Mouse (Mus musculus) forebrain, embryonic 13.5 days (tissue): ENCODE measurements around the gene Rnf169. TPM values are rescaled to one million over a fixed set of nuclear protein-coding genes. Genes with fewer than 3 reads are reported as not detected.

ENCODE experiments used
- ATAC-seq: fragments of 200-750 bp; cut with Nextera tagmentation; 2 replicates; pipeline ENCODE4 v1.8.0; 2017
- H3K27ac ChIP-seq: fragments of 300-500 bp; sonication (generic); 2 replicates; pipeline ENCODE4 v1.5.1; 2015; ENCODE audit warnings: inconsistent platforms, mild to moderate bottlenecking, moderate library complexity
- H3K27me3 ChIP-seq: fragments of 300-500 bp; sonication (generic); 2 replicates; pipeline ENCODE4 v1.6.1; 2015; ENCODE audit warnings: mild to moderate bottlenecking, inconsistent platforms
- H3K36me3 ChIP-seq: fragments of 300-500 bp; sonication (generic); 2 replicates; pipeline ENCODE4 v1.6.1; 2015; ENCODE audit warnings: mild to moderate bottlenecking, inconsistent platforms; ENCODE audit not compliant: poor library complexity, severe bottlenecking
- H3K4me1 ChIP-seq: fragments of 300-500 bp; sonication (generic); 2 replicates; pipeline ENCODE4 v1.6.1; 2015; ENCODE audit warnings: inconsistent platforms
- H3K4me2 ChIP-seq: fragments of 300-500 bp; sonication (generic); 2 replicates; pipeline ENCODE4 v1.6.1; 2015; ENCODE audit warnings: inconsistent platforms, mild to moderate bottlenecking, moderate library complexity
- H3K4me3 ChIP-seq: fragments of 300-500 bp; sonication (generic); 2 replicates; pipeline ENCODE4 v1.5.1; 2015; ENCODE audit warnings: mild to moderate bottlenecking, inconsistent platforms
- H3K9ac ChIP-seq: fragments of 300-500 bp; sonication (generic); 2 replicates; pipeline ENCODE4 v1.6.1; 2015; ENCODE audit warnings: mild to moderate bottlenecking, inconsistent platforms
- H3K9me3 ChIP-seq: fragments of 300-500 bp; sonication (generic); replicated peaks from 2 replicates; pipeline ENCODE4 v1.6.1; 2016; ENCODE audit warnings: inconsistent platforms
- WGBS: fragments of 180-500 bp; shearing (Covaris S2); methylation state at CpG from one replicate; pipeline ENCODE4 v1.1.7; 2015; 5-methylcytosine and 5-hydroxymethylcytosine counted together
- polyA plus RNA-seq: library from polyadenylated mRNA; unstranded; fragments of >200 nt; fragmentation: Nextera tagmentation; extraction: Ambion mirVana; gene quantifications from 2 replicates; pipeline ENCODE4 v1.2.1, GENCODE M21; 2015

The Rnf169 gene
- polyA plus RNA-seq, 1 experiment from 2014 or later = 3.8 TPM

- Histone ChIP-seq H3K9ac (no peak overlapping the region), H3K9me3 (no peaks in the 10 kb centered on the region), H3K4me3 (no peak overlapping the region), H3K27me3 (no peaks in the 10 kb centered on the region), H3K27ac (no peak overlapping the region), H3K4me1 (no peaks in the 10 kb centered on the region), H3K4me2 (no peak overlapping the region), H3K36me3 (peaks cover 60% of the 10 kb centered on the region)
- no peak for ATAC-seq
- 76% methylated on average over 10 of the region's 10 CpGs for WGBS
These were observed 53.1 kb downstream of the Rnf169 start for GRCm38 (mm10) chr7:99926916-99927714.

GRCm38 (mm10) chr7:99920416-99920815 is 59.8 kb downstream of the Rnf169 start:
- 92% methylated on average over 2 of the region's 2 CpGs for WGBS
- H3K4me3 ChIP-seq = no peak overlapping the region
- H3K36me3 ChIP-seq = peaks cover 35% of the 10 kb centered on the region
- H3K9ac ChIP-seq = no peak overlapping the region
- no peak overlapping the region for H3K27ac ChIP-seq
- H3K9me3 ChIP-seq = no peaks in the 10 kb centered on the region
- no peak for ATAC-seq
- H3K27me3 ChIP-seq = peaks cover 29% of the 10 kb centered on the region
- no peak overlapping the region for H3K4me2 ChIP-seq
- peaks cover 19% of the 10 kb centered on the region for H3K4me1 ChIP-seq

- ATAC-seq = no peak
- H3K9me3 ChIP-seq = no peaks in the 10 kb centered on the region
- no peak overlapping the region for H3K4me2 ChIP-seq
- WGBS = 94% methylated on average over 6 of the region's 6 CpGs
- peaks cover 29% of the 10 kb centered on the region for H3K27me3 ChIP-seq
- no peak overlapping the region for H3K9ac ChIP-seq
- no peak overlapping the region for H3K27ac ChIP-seq
- no peak overlapping the region for H3K4me3 ChIP-seq
- peaks cover 31% of the 10 kb centered on the region for H3K36me3 ChIP-seq
- H3K4me1 ChIP-seq = peaks cover 19% of the 10 kb centered on the region
These were observed 60.3 kb downstream of the Rnf169 start for GRCm38 (mm10) chr7:99919971-99920370.

- Histone ChIP-seq H3K9me3 (no peaks in the 10 kb centered on the region), H3K36me3 (peaks cover 23% of the 10 kb centered on the region), H3K27ac (no peak overlapping the region), H3K4me3 (no peak overlapping the region), H3K9ac (no peak overlapping the region), H3K27me3 (peaks cover 29% of the 10 kb centered on the region), H3K4me2 (no peak overlapping the region), H3K4me1 (peaks cover 19% of the 10 kb centered on the region)
- 98% methylated on average over 2 of the region's 2 CpGs for WGBS
- ATAC-seq = no peak
These were observed 61.1 kb downstream of the Rnf169 start for GRCm38 (mm10) chr7:99919164-99919563.

- H3K27me3 ChIP-seq = peaks cover 29% of the 10 kb centered on the region
- peak overlapping the region; percentile 63 for H3K9ac ChIP-seq
- peak overlapping the region; percentile 31 for H3K4me3 ChIP-seq
- peak overlapping the region; percentile 74 for H3K4me2 ChIP-seq
- 2% methylated on average over 36 of the region's 36 CpGs for WGBS
- H3K36me3 ChIP-seq = peaks cover 6% of the 10 kb centered on the region; the same call in 1 of the 2 replicates
- ATAC-seq = peak; percentile 61
- no peaks in the 10 kb centered on the region for H3K9me3 ChIP-seq
- peaks cover 19% of the 10 kb centered on the region for H3K4me1 ChIP-seq
- H3K27ac ChIP-seq = no peak overlapping the region
These were observed 62.9 kb downstream of the Rnf169 start for GRCm38 (mm10) chr7:99917320-99917844.

GRCm38 (mm10) chr7:99916741-99917319 is 63.4 kb downstream of the Rnf169 start:
- peak; percentile 52 for ATAC-seq
- Histone ChIP-seq H3K4me2 (peak overlapping the region; percentile 74), H3K36me3 (0 out of 2 replicates have a peak, but pooled peaks cover 6% of the 10 kb centered on the region), H3K27ac (no peak overlapping the region), H3K9ac (peak overlapping the region; percentile 63), H3K4me3 (peak overlapping the region; percentile 31), H3K4me1 (peaks cover 19% of the 10 kb centered on the region), H3K27me3 (peaks cover 29% of the 10 kb centered on the region), H3K9me3 (no peaks in the 10 kb centered on the region)
- 8% methylated on average over 22 of the region's 22 CpGs for WGBS

- H3K4me2 ChIP-seq = no peak overlapping the region
- WGBS = 67% methylated on average over 2 of the region's 2 CpGs
- no peak overlapping the region for H3K4me3 ChIP-seq
- H3K36me3 ChIP-seq = 0 out of 2 replicates have a peak, but pooled peaks cover 6% of the 10 kb centered on the region
- peaks cover 19% of the 10 kb centered on the region for H3K4me1 ChIP-seq
- no peaks in the 10 kb centered on the region for H3K9me3 ChIP-seq
- H3K27ac ChIP-seq = no peak overlapping the region
- no peak for ATAC-seq
- peaks cover 29% of the 10 kb centered on the region for H3K27me3 ChIP-seq
- no peak overlapping the region for H3K9ac ChIP-seq
These were observed 64.7 kb downstream of the Rnf169 start for GRCm38 (mm10) chr7:99915511-99915910.

- Histone ChIP-seq H3K4me3 (no peak overlapping the region), H3K27ac (no peak overlapping the region), H3K9ac (no peak overlapping the region), H3K36me3 (no peaks in the 10 kb centered on the region), H3K27me3 (peaks cover 29% of the 10 kb centered on the region), H3K4me1 (peaks cover 19% of the 10 kb centered on the region), H3K4me2 (no peak overlapping the region), H3K9me3 (no peaks in the 10 kb centered on the region)
- 88% methylated on average over 10 of the region's 10 CpGs for WGBS
- no peak for ATAC-seq
These were observed 65.9 kb downstream of the Rnf169 start for GRCm38 (mm10) chr7:99914316-99914715.

GRCm38 (mm10) chr7:99911038-99911437 is 69.2 kb downstream of the Rnf169 start:
- 76% methylated on average over 5 of the region's 5 CpGs for WGBS
- no peak for ATAC-seq
- H3K36me3 ChIP-seq = no peaks in the 10 kb centered on the region
- H3K9ac ChIP-seq = no peak overlapping the region
- H3K9me3 ChIP-seq = no peaks in the 10 kb centered on the region
- no peaks in the 10 kb centered on the region for H3K4me1 ChIP-seq
- peaks cover 2% of the 10 kb centered on the region; the same call in 1 of the 2 replicates for H3K27me3 ChIP-seq
- no peak overlapping the region for H3K4me2 ChIP-seq
- no peak overlapping the region for H3K4me3 ChIP-seq
- no peak overlapping the region for H3K27ac ChIP-seq

GRCm38 (mm10) chr7:99907463-99907862 is 72.8 kb downstream of the Rnf169 start:
- 89% methylated on average over 3 of the region's 3 CpGs for WGBS
- Histone ChIP-seq H3K4me2 (no peak overlapping the region), H3K9me3 (no peaks in the 10 kb centered on the region), H3K36me3 (no peaks in the 10 kb centered on the region), H3K4me3 (no peak overlapping the region), H3K4me1 (no peaks in the 10 kb centered on the region), H3K27me3 (no peaks in the 10 kb centered on the region), H3K27ac (no peak overlapping the region), H3K9ac (no peak overlapping the region)
- no peak for ATAC-seq

GRCm38 (mm10) chr7:99906346-99906745 is 73.9 kb downstream of the Rnf169 start:
- WGBS = 83% methylated on average over 3 of the region's 3 CpGs
- ATAC-seq = no peak
- H3K9ac ChIP-seq = no peak overlapping the region
- H3K27me3 ChIP-seq = no peaks in the 10 kb centered on the region
- H3K27ac ChIP-seq = no peak overlapping the region
- no peak overlapping the region for H3K4me2 ChIP-seq
- H3K4me3 ChIP-seq = no peak overlapping the region
- H3K4me1 ChIP-seq = no peaks in the 10 kb centered on the region
- no peaks in the 10 kb centered on the region for H3K36me3 ChIP-seq
- H3K9me3 ChIP-seq = no peaks in the 10 kb centered on the region

- Histone ChIP-seq H3K4me3 (no peak overlapping the region), H3K36me3 (no peaks in the 10 kb centered on the region), H3K4me1 (no peaks in the 10 kb centered on the region), H3K9ac (no peak overlapping the region), H3K4me2 (no peak overlapping the region), H3K27ac (no peak overlapping the region), H3K27me3 (no peaks in the 10 kb centered on the region), H3K9me3 (no peaks in the 10 kb centered on the region)
- no peak for ATAC-seq
- 68% methylated on average over 3 of the region's 3 CpGs for WGBS
These were observed 75.7 kb downstream of the Rnf169 start for GRCm38 (mm10) chr7:99904421-99905005.
